Comparison of ENCODE assay signal across 8 mouse cellular contexts in genomic region chr9:98979431-98980416, GRCm38 (mm10). TPM values are rescaled to one million over a fixed set of nuclear protein-coding genes. Genes with fewer than 3 reads are reported as not detected.
DNase-seq lines count a peak whose midpoint lies in the region; ATAC-seq and TF ChIP-seq lines count a peak whose summit lies in the region.

No protein-coding gene starts in this region.

- H3K4me1 ChIP-seq in erythroblast, embryonic 14.5 days (ENCODE audit: control insufficient read depth), result peaks cover 8% of the 10 kb centered on the region
- H3K4me1 ChIP-seq in heart, embryonic 12.5 days (replicated peaks), result 0 out of 2 replicates have a peak, but pooled peaks cover 3% of the 10 kb centered on the region
- peaks cover 4% of the 10 kb centered on the region; the same call in 1 of the 2 replicates for H3K4me1 ChIP-seq in kidney, embryonic 16.5 days (ENCODE audit: insufficient read depth, low read length)

- H3K9ac ChIP-seq in heart, embryonic 12.5 days, result no peak overlapping the region
- 0 out of 2 replicates have a peak overlapping the region, but pooled peaks have one; percentile 12 for H3K9ac ChIP-seq in kidney, embryonic 16.5 days (replicated peaks; ENCODE audit: low read length)

- peak overlapping the region; percentile 55 for H3K4me2 ChIP-seq in heart, embryonic 12.5 days
- peak overlapping the region; percentile 52 for H3K4me2 ChIP-seq in kidney, embryonic 16.5 days (replicated peaks; ENCODE audit: low read depth, low read length)

- H3K27me3 ChIP-seq in erythroblast, embryonic 14.5 days (ENCODE audit: control insufficient read depth), result peaks cover 77% of the 10 kb centered on the region
- H3K27me3 ChIP-seq in heart, embryonic 12.5 days (replicated peaks), result peaks cover 44% of the 10 kb centered on the region
- peaks cover 52% of the 10 kb centered on the region for H3K27me3 ChIP-seq in kidney, embryonic 16.5 days (ENCODE audit: insufficient read depth, low read length)

- no peak for TF ChIP-seq POLR2A in brain, embryonic 14.5 days (IDR thresholded peaks at IDR 0.05; ENCODE audit: borderline replicate concordance, extremely low read depth, insufficient read depth, insufficient read length, poor library complexity, severe bottlenecking)

- 6% methylated on average over 29 of the region's 29 CpGs for WGBS in heart, embryonic 12.5 days
- 5% methylated on average over 29 of the region's 29 CpGs for WGBS in kidney, embryonic 16.5 days

- TF ChIP-seq CTCF in brain, embryonic 14.5 days (IDR thresholded peaks at IDR 0.05; ENCODE audit: borderline replicate concordance, extremely low read depth, insufficient read depth, insufficient read length), result peak; percentile 99

- H3K9me3 ChIP-seq in erythroblast, embryonic 14.5 days (ENCODE audit: control insufficient read depth, low read length), result no peaks in the 10 kb centered on the region
- H3K9me3 ChIP-seq in heart, embryonic 12.5 days (replicated peaks), result no peaks in the 10 kb centered on the region
- no peaks in the 10 kb centered on the region for H3K9me3 ChIP-seq in kidney, embryonic 16.5 days (ENCODE audit: low read length)

- peak; percentile 91 for DNase-seq in CD4-positive helper T cell, adult 2 months (ENCODE audit: low read depth, low spot score)
- peak; percentile 93 for DNase-seq in brain, embryonic 14.5 days (ENCODE audit: low read depth)
- peak; percentile 89 for DNase-seq in liver
- DNase-seq in spleen, postnatal 36 days (ENCODE audit: low spot score in 2 of 2), result peak; percentile 85 to 88

- H3K36me3 ChIP-seq in erythroblast, embryonic 14.5 days (ENCODE audit: control insufficient read depth), result no peaks in the 10 kb centered on the region
- no peaks in the 10 kb centered on the region for H3K36me3 ChIP-seq in heart, embryonic 12.5 days
- H3K36me3 ChIP-seq in kidney, embryonic 16.5 days (ENCODE audit: insufficient read depth, low read length), result no peaks in the 10 kb centered on the region

- peak overlapping the region; percentile 19 for H3K4me3 ChIP-seq in erythroblast, embryonic 14.5 days (replicated peaks)
- H3K4me3 ChIP-seq in heart, embryonic 12.5 days, result peak overlapping the region; percentile 38
- peak overlapping the region; percentile 39 for H3K4me3 ChIP-seq in kidney, embryonic 16.5 days (ENCODE audit: low read length)

- peak; percentile 69; the same call in 1 of the 2 replicates for ATAC-seq in heart, embryonic 12.5 days (ENCODE audit: insufficient number of reproducible peaks, low FRiP score)
- peak; percentile 67 for ATAC-seq in kidney, embryonic 16.5 days (ENCODE audit: low FRiP score, low TSS enrichment)
- ATAC-seq in monocyte, adult 5-6 weeks (replicated peaks; ENCODE audit: insufficient number of reproducible peaks, low FRiP score, low TSS enrichment, poor library complexity, severe bottlenecking), result peak; percentile 88

- no peak overlapping the region for H3K27ac ChIP-seq in heart, embryonic 12.5 days (ENCODE audit: poor library complexity, severe bottlenecking)
- H3K27ac ChIP-seq in kidney, embryonic 16.5 days (ENCODE audit: low read length), result no peak overlapping the region

RNA-seq across cellular contexts. Expression of gene Faim, which starts 6.4 kb away (rescaled TPM):
- 21.9 and 35.6 TPM in 2 replicates for polyA plus RNA-seq in brain, embryonic 14.5 days (2012; rRNA removed)
- polyA plus RNA-seq in erythroblast, embryonic 14.5 days (2012), result 0.14 and 0.24 TPM in 2 replicates
- 34.6 and 35.7 TPM in 2 replicates for polyA plus RNA-seq in heart, embryonic 12.5 days (2016; fragmentation: Nextera tagmentation; extraction: Ambion mirVana)
- 46.1 and 46.9 TPM in 2 replicates for polyA plus RNA-seq in kidney, embryonic 16.5 days (2015; fragmentation: Nextera tagmentation; extraction: Ambion mirVana)
- 131 to 158 TPM (median 133 TPM) in 3 replicates for total RNA-seq in monocyte, adult 5-6 weeks (2017)

RNA-seq across cellular contexts. Expression of gene Foxl2, which starts 24.6 kb away (rescaled TPM):
- polyA plus RNA-seq in brain, embryonic 14.5 days (2012; rRNA removed), result 0.24 and 0.74 TPM in 2 replicates
- polyA plus RNA-seq in erythroblast, embryonic 14.5 days (2012), result not detected in 2 replicates
- polyA plus RNA-seq in heart, embryonic 12.5 days (2016; fragmentation: Nextera tagmentation; extraction: Ambion mirVana), result not detected in 2 replicates
- polyA plus RNA-seq in kidney, embryonic 16.5 days (2015; fragmentation: Nextera tagmentation; extraction: Ambion mirVana), result not detected in 2 replicates
- total RNA-seq in monocyte, adult 5-6 weeks (2017), result not detected in 3 replicates

RNA-seq across cellular contexts. Expression of gene Gm1123, which starts 55.8 kb away (rescaled TPM):
- 0.04 and 0.08 TPM in 2 replicates for polyA plus RNA-seq in brain, embryonic 14.5 days (2012; rRNA removed)
- polyA plus RNA-seq in erythroblast, embryonic 14.5 days (2012), result not detected in 2 replicates
- polyA plus RNA-seq in heart, embryonic 12.5 days (2016; fragmentation: Nextera tagmentation; extraction: Ambion mirVana), result 0.14 TPM in 1 of 2 replicates, not detected in the other
- 0.10 and 0.22 TPM in 2 replicates for polyA plus RNA-seq in kidney, embryonic 16.5 days (2015; fragmentation: Nextera tagmentation; extraction: Ambion mirVana)
- total RNA-seq in monocyte, adult 5-6 weeks (2017), result not detected in 3 replicates

Comparison
In these comparisons a context has a peak if more than half of its experiments do, and no peak if none do; other contexts are left out.
1. RNA of gene Faim, which starts 6.4 kb away (polyA plus RNA-seq): 46.1 to 46.9 TPM in kidney, embryonic 16.5 days, 34.6 to 35.7 TPM in heart, embryonic 12.5 days and 21.9 to 35.6 TPM in brain, embryonic 14.5 days; 0.14 to 0.24 TPM in erythroblast, embryonic 14.5 days; every median in the first group is over 10 times any median in the second.
2. Peak in every context shown above with its lines, with median percentiles within 50 percentile points of each other: DNase-seq, H3K4me3 ChIP-seq and ATAC-seq.